In genomic region chr15:12224239-12224638, GRCm38 (mm10) we compare ENCODE assay signal across 25 mouse cellular contexts. TPM values are rescaled to one million over a fixed set of nuclear protein-coding genes. Genes with fewer than 3 reads are reported as not detected.
DNase-seq lines count a peak whose midpoint lies in the region; ATAC-seq and TF ChIP-seq lines count a peak whose summit lies in the region.
"Had no signal": no experiment of that assay in that cellular context is flagged by ENCODE, and none has a peak within 500 bp of the region (broad histone marks: within the 10 kb centered on the region; RNA-seq: fewer than 3 reads in every experiment).

No protein-coding gene starts in this region.

- intact Hi-C loops in gastrocnemius, adult 2 months (cut with DNase I) = no loop called here

- peaks cover 99% of the 10 kb centered on the region for H3K79me2 ChIP-seq in C2C12 (ENCODE audit: control insufficient read depth, insufficient read depth)

- no peak for DNase-seq in liver, postnatal 0 days
- DNase-seq in liver, embryonic 11.5 days (ENCODE audit: low spot score) = no peak
- no peak for DNase-seq in midbrain, embryonic 10.5 days (ENCODE audit: low spot score)
- peak; percentile 49 for DNase-seq in A20 (ENCODE audit: low read depth, low spot score)
- DNase-seq in forebrain, postnatal 0 days = no peak
- DNase-seq in gastrocnemius, adult 2 months = no peak
- DNase-seq: adrenal gland, adult 2 months; adrenal gland, postnatal 10 days; adrenal gland, postnatal 25 days; B cell, adult 2 months; cerebellum, adult 11 months; cerebellum, adult 8-10 months; cerebellum, adult 9-11 months; cerebellum, postnatal 14 days; cerebellum, postnatal 36 days; embryo, embryonic 11 days had no signal

- no peak overlapping the region for H3ac ChIP-seq in C2C12 (ENCODE audit: control insufficient read depth, insufficient read length, low read depth)

- peaks cover 75% of the 10 kb centered on the region for H3K79me3 ChIP-seq in C2C12 (ENCODE audit: low read depth)

- no peaks in the 10 kb centered on the region for H3K36me3 ChIP-seq in liver, postnatal 0 days (replicated peaks; ENCODE audit: insufficient read depth, low read length)
- no peaks in the 10 kb centered on the region for H3K36me3 ChIP-seq in liver, embryonic 11.5 days (ENCODE audit: control insufficient read depth, insufficient read depth, low read length)
- H3K36me3 ChIP-seq in midbrain, embryonic 10.5 days = no peaks in the 10 kb centered on the region
- no peaks in the 10 kb centered on the region for H3K36me3 ChIP-seq in midbrain, embryonic 15.5 days (replicated peaks)
- no peaks in the 10 kb centered on the region for H3K36me3 ChIP-seq in C2C12 (ENCODE audit: control insufficient read depth, insufficient read depth)
- H3K36me3 ChIP-seq in forebrain, postnatal 0 days (ENCODE audit: insufficient read depth) = no peaks in the 10 kb centered on the region
- H3K36me3 ChIP-seq: embryonic facial prominence, embryonic 13.5 days; embryonic facial prominence, embryonic 15.5 days; forebrain, embryonic 10.5 days; forebrain, embryonic 12.5 days had no signal

- no peak for TF ChIP-seq CTCF in liver, postnatal 0 days (IDR thresholded peaks at IDR 0.05; ENCODE audit: low read depth)
- TF ChIP-seq CTCF in C2C12 (IDR thresholded peaks at IDR 0.05; ENCODE audit: control insufficient read depth, insufficient read depth, insufficient read length) = no peak
- no peak for TF ChIP-seq CTCF in forebrain, postnatal 0 days (IDR thresholded peaks at IDR 0.05; ENCODE audit: low read depth)
- TF ChIP-seq CTCF in gastrocnemius, adult 2 months (IDR thresholded peaks at IDR 0.05) = no peak

- no peak overlapping the region for H3K4me2 ChIP-seq in liver, postnatal 0 days (ENCODE audit: low read depth, low read length)
- no peak overlapping the region for H3K4me2 ChIP-seq in liver, embryonic 11.5 days
- no peak overlapping the region for H3K4me2 ChIP-seq in midbrain, embryonic 15.5 days
- H3K4me2 ChIP-seq in forebrain, postnatal 0 days (ENCODE audit: low read depth) = no peak overlapping the region
- H3K4me2 ChIP-seq: embryonic facial prominence, embryonic 13.5 days; embryonic facial prominence, embryonic 15.5 days; forebrain, embryonic 12.5 days had no signal

- no peaks in the 10 kb centered on the region for H3K27me3 ChIP-seq in liver, postnatal 0 days (ENCODE audit: insufficient read depth, low read length)
- no peaks in the 10 kb centered on the region for H3K27me3 ChIP-seq in liver, embryonic 11.5 days (replicated peaks; ENCODE audit: control insufficient read depth, insufficient read depth, low read length)
- H3K27me3 ChIP-seq in midbrain, embryonic 10.5 days (ENCODE audit: low read depth, poor library complexity, severe bottlenecking) = no peaks in the 10 kb centered on the region
- H3K27me3 ChIP-seq in midbrain, embryonic 15.5 days (replicated peaks) = no peaks in the 10 kb centered on the region
- no peaks in the 10 kb centered on the region for H3K27me3 ChIP-seq in C2C12 (ENCODE audit: control insufficient read depth, insufficient read depth, insufficient read length)
- H3K27me3 ChIP-seq in forebrain, postnatal 0 days (ENCODE audit: insufficient read depth, low read length) = no peaks in the 10 kb centered on the region
- H3K27me3 ChIP-seq: embryonic facial prominence, embryonic 13.5 days; embryonic facial prominence, embryonic 15.5 days; forebrain, embryonic 12.5 days had no signal

- no peak for TF ChIP-seq EP300 in liver, postnatal 0 days (IDR thresholded peaks at IDR 0.05; ENCODE audit: low read depth)

- H3K4me3 ChIP-seq in liver, postnatal 0 days (ENCODE audit: low read depth, low read length) = no peak overlapping the region
- no peak overlapping the region for H3K4me3 ChIP-seq in liver, embryonic 11.5 days (ENCODE audit: low read depth, low read length)
- H3K4me3 ChIP-seq in midbrain, embryonic 10.5 days = no peak overlapping the region
- H3K4me3 ChIP-seq in midbrain, embryonic 15.5 days = no peak overlapping the region
- H3K4me3 ChIP-seq in C2C12 (ENCODE audit: insufficient read depth, poor library complexity, severe bottlenecking) = no peak overlapping the region
- no peak overlapping the region for H3K4me3 ChIP-seq in forebrain, postnatal 0 days (ENCODE audit: low read depth, low read length)
- no peak overlapping the region for H3K4me3 ChIP-seq in gastrocnemius, adult 2 months
- H3K4me3 ChIP-seq: embryonic facial prominence, embryonic 13.5 days; embryonic facial prominence, embryonic 15.5 days; erythroblast, embryonic 14.5 days; forebrain, embryonic 10.5 days; forebrain, embryonic 12.5 days had no signal

- 87% methylated on average over 2 of the region's 2 CpGs for WGBS in liver, postnatal 0 days (ENCODE audit: insufficient replicate concordance)
- WGBS in liver, embryonic 11.5 days = 97% methylated on average over 2 of the region's 2 CpGs
- WGBS in midbrain, embryonic 10.5 days = 98% methylated on average over 2 of the region's 2 CpGs
- 98% methylated on average over 2 of the region's 2 CpGs for WGBS in midbrain, embryonic 15.5 days
- 95% methylated on average over 2 of the region's 2 CpGs for WGBS in forebrain, postnatal 0 days

- no peak overlapping the region for H3K27ac ChIP-seq in liver, postnatal 0 days (ENCODE audit: low read depth)
- H3K27ac ChIP-seq in liver, embryonic 11.5 days (ENCODE audit: low read depth, low read length) = no peak overlapping the region
- 0 out of 2 replicates have a peak overlapping the region, but pooled peaks have one; percentile 33 for H3K27ac ChIP-seq in midbrain, embryonic 10.5 days (replicated peaks)
- H3K27ac ChIP-seq in midbrain, embryonic 15.5 days = no peak overlapping the region
- no peak overlapping the region for H3K27ac ChIP-seq in forebrain, postnatal 0 days (ENCODE audit: low read depth, low read length)
- H3K27ac ChIP-seq in gastrocnemius, adult 2 months = no peak overlapping the region
- H3K27ac ChIP-seq: embryonic facial prominence, embryonic 13.5 days; embryonic facial prominence, embryonic 15.5 days; forebrain, embryonic 10.5 days; forebrain, embryonic 12.5 days had no signal

- peaks cover 37% of the 10 kb centered on the region for H3K4me1 ChIP-seq in liver, postnatal 0 days (ENCODE audit: insufficient read depth)
- H3K4me1 ChIP-seq in liver, embryonic 11.5 days (replicated peaks; ENCODE audit: control insufficient read depth, insufficient read depth, low read length) = peaks cover 48% of the 10 kb centered on the region
- H3K4me1 ChIP-seq in midbrain, embryonic 10.5 days = peaks cover 59% of the 10 kb centered on the region
- H3K4me1 ChIP-seq in midbrain, embryonic 15.5 days = peaks cover 28% of the 10 kb centered on the region
- peaks cover 4% of the 10 kb centered on the region; the same call in 1 of the 2 replicates for H3K4me1 ChIP-seq in forebrain, postnatal 0 days (ENCODE audit: insufficient read depth)

- H3K9ac ChIP-seq in liver, postnatal 0 days (replicated peaks) = no peak overlapping the region
- no peak overlapping the region for H3K9ac ChIP-seq in liver, embryonic 11.5 days (ENCODE audit: low read depth, low read length)
- no peak overlapping the region for H3K9ac ChIP-seq in midbrain, embryonic 15.5 days
- no peak overlapping the region for H3K9ac ChIP-seq in forebrain, postnatal 0 days
- H3K9ac ChIP-seq: embryonic facial prominence, embryonic 13.5 days; embryonic facial prominence, embryonic 15.5 days; forebrain, embryonic 12.5 days had no signal

- H3K9me3 ChIP-seq in liver, postnatal 0 days (ENCODE audit: low read length) = no peaks in the 10 kb centered on the region
- no peaks in the 10 kb centered on the region for H3K9me3 ChIP-seq in liver, embryonic 11.5 days (ENCODE audit: control insufficient read depth, low read length)
- no peaks in the 10 kb centered on the region for H3K9me3 ChIP-seq in midbrain, embryonic 10.5 days (replicated peaks)
- H3K9me3 ChIP-seq in midbrain, embryonic 15.5 days = no peaks in the 10 kb centered on the region
- no peaks in the 10 kb centered on the region for H3K9me3 ChIP-seq in forebrain, postnatal 0 days (ENCODE audit: low read length)
- H3K9me3 ChIP-seq: embryonic facial prominence, embryonic 13.5 days; embryonic facial prominence, embryonic 15.5 days; forebrain, embryonic 10.5 days; forebrain, embryonic 12.5 days had no signal

- peak; percentile 29; the same call in 1 of the 2 replicates for ATAC-seq in liver, postnatal 0 days
- ATAC-seq in liver, embryonic 11.5 days (replicated peaks; ENCODE audit: low FRiP score) = no peak
- ATAC-seq in midbrain, embryonic 15.5 days (replicated peaks) = no peak
- ATAC-seq in forebrain, postnatal 0 days = no peak
- ATAC-seq: forebrain, embryonic 14.5 days; forebrain, embryonic 16.5 days had no signal

TF ChIP-seq in C2C12, 6 proteins besides CTCF, POLR2A, EP300 and RAD21:
- TF ChIP-seq CEBPB (IDR thresholded peaks at IDR 0.05; ENCODE audit: low read depth) = no peak
- peak; percentile 41 for TF ChIP-seq MYOD1 (IDR thresholded peaks at IDR 0.05; ENCODE audit: control insufficient read depth, insufficient read length, low read depth)
- TF ChIP-seq USF1 (IDR thresholded peaks at IDR 0.05; ENCODE audit: low read depth) = no peak

RNA-seq across cellular contexts. Expression of gene Mtmr12, which starts 19.4 kb away (rescaled TPM):
- polyA plus RNA-seq in liver, postnatal 0 days (2015; fragmentation: Nextera tagmentation; extraction: Ambion mirVana) = 3.9 and 4.0 TPM in 2 replicates
- polyA plus RNA-seq in liver, embryonic 11.5 days (2014; fragmentation: Nextera tagmentation; extraction: Ambion mirVana) = 19.6 and 23.0 TPM in 2 replicates
- 18.0 and 18.7 TPM in 2 replicates for polyA plus RNA-seq in midbrain, embryonic 10.5 days (2016; fragmentation: Nextera tagmentation; extraction: Ambion mirVana)
- 8.3 and 9.6 TPM in 2 replicates for polyA plus RNA-seq in midbrain, embryonic 15.5 days (2015; fragmentation: Nextera tagmentation; extraction: Ambion mirVana)
- polyA plus RNA-seq in C2C12 (2012; fragmentation: generic; extraction: Trizol) = 7.9 TPM
- total RNA-seq in forebrain, postnatal 0 days (2014; rRNA removed) = 10.0 and 13.1 TPM in 2 replicates
- 4.3 and 5.5 TPM in 2 replicates for polyA plus RNA-seq in forebrain, postnatal 0 days (2015; fragmentation: Nextera tagmentation; extraction: Ambion mirVana)
- 1 to 10 TPM; 3.5 to 5.6 TPM for total RNA-seq in gastrocnemius, adult 2 months (2021)
